Mouse (Mus musculus) CH12.LX (cell line): ENCODE results near the gene Rnf115. TPM values are rescaled to one million over a fixed set of nuclear protein-coding genes. Genes with fewer than 3 reads are reported as not detected.

Source experiments
- DNase-seq: peaks from one replicate; pipeline ENCODE4 v3.0.0-alpha.2; 2013; ENCODE audit errors: extremely low read depth
- H3K27ac ChIP-seq: 2 replicates; pipeline ENCODE4 v1.5.1; 2012; ENCODE audit warnings: low read depth, mild to moderate bottlenecking, control low read depth, moderate library complexity; ENCODE audit not compliant: insufficient read depth
- H3K27me3 ChIP-seq: replicated peaks from 2 replicates; pipeline ENCODE3; 2012; ENCODE audit warnings: inconsistent platforms
- H3K36me3 ChIP-seq, 2 experiments: replicated peaks in 1 of 2; 2 replicates each; pipeline versions ENCODE3 to v1.6.1; 2012; ENCODE audit warnings: inconsistent platforms in 1 of 2, low read length in 1 of 2, mild to moderate bottlenecking in 1 of 2, mixed read lengths in 1 of 2, moderate library complexity in 1 of 2; ENCODE audit not compliant: control insufficient read depth in 1 of 2, insufficient read depth in 1 of 2
- H3K4me1 ChIP-seq, 2 experiments: 2 replicates each; pipeline ENCODE4 v1.6.1; 2012; ENCODE audit warnings: inconsistent platforms in 1 of 2, moderate library complexity in 1 of 2; ENCODE audit not compliant: insufficient read depth in 2 of 2, control insufficient read depth in 1 of 2
- H3K4me2 ChIP-seq: 2 replicates; pipeline ENCODE4 v1.6.1; 2012; ENCODE audit warnings: low read depth, mild to moderate bottlenecking, control low read depth; ENCODE audit not compliant: poor library complexity, insufficient read depth, severe bottlenecking
- H3K4me3 ChIP-seq, 3 experiments: fragments of 150-350 bp in 1 of 3; sonication (generic) in 1 of 3; replicated peaks in 1 of 3; 2 replicates each; pipeline versions ENCODE3 to v1.5.1; 2011 to 2012; ENCODE audit warnings: low read depth in 2 of 3, low read length in 2 of 3, mild to moderate bottlenecking in 2 of 3, moderate library complexity in 2 of 3, control low read depth in 1 of 3, improper control_type of control experiment in 1 of 3, inconsistent platforms in 1 of 3, mixed read lengths in 1 of 3; ENCODE audit not compliant: poor library complexity in 1 of 3
- H3K79me2 ChIP-seq: replicated peaks from 2 replicates; pipeline ENCODE4 v1.6.1; 2012; ENCODE audit warnings: mild to moderate bottlenecking, moderate library complexity; ENCODE audit not compliant: control insufficient read depth, poor library complexity, insufficient read depth, severe bottlenecking; ENCODE audit errors: extremely low read depth
- H3K9ac ChIP-seq: 2 replicates; pipeline ENCODE4 v1.6.1; 2012; ENCODE audit warnings: low read depth, mild to moderate bottlenecking, control low read depth, moderate library complexity; ENCODE audit not compliant: insufficient read depth
- H3K9me3 ChIP-seq: replicated peaks from 2 replicates; pipeline ENCODE3; 2012; ENCODE audit warnings: low read length, inconsistent platforms, mixed read lengths
- BHLHE40 ChIP-seq: IDR thresholded peaks from 2 replicates; pipeline ENCODE4 v1.6.1; 2011; ENCODE audit warnings: mild to moderate bottlenecking, low read depth, low read length, improper control_type of control experiment
- ELF1 ChIP-seq: IDR thresholded peaks from 2 replicates; pipeline ENCODE4 v1.6.1; 2014; ENCODE audit warnings: low read depth, mild to moderate bottlenecking, inconsistent platforms, low read length, improper control_type of control experiment
- EP300 ChIP-seq: IDR thresholded peaks from 2 replicates; pipeline ENCODE4 v1.6.1; 2011; ENCODE audit warnings: low read length, improper control_type of control experiment
- ETS1 ChIP-seq: conservative IDR thresholded peaks from 2 replicates; pipeline ENCODE4 v1.6.1; 2012; ENCODE audit warnings: low read depth, mild to moderate bottlenecking, inconsistent platforms, low read length, improper control_type of control experiment, moderate library complexity
- HCFC1 ChIP-seq: IDR thresholded peaks from 2 replicates; pipeline ENCODE4 v1.6.1; 2012; ENCODE audit warnings: low read depth, mild to moderate bottlenecking, inconsistent platforms, low read length, improper control_type of control experiment
- JUND ChIP-seq: conservative IDR thresholded peaks from 2 replicates; pipeline ENCODE4 v1.6.1; 2011; ENCODE audit warnings: low read depth, low read length, improper control_type of control experiment
- MAFK ChIP-seq: IDR thresholded peaks from 2 replicates; pipeline ENCODE4 v1.6.1; 2011; ENCODE audit warnings: low read length, improper control_type of control experiment; ENCODE audit not compliant: insufficient replicate concordance
- MAX ChIP-seq: IDR thresholded peaks from 2 replicates; pipeline ENCODE4 v1.6.1; 2011; ENCODE audit warnings: low read length, improper control_type of control experiment
- MEF2A ChIP-seq: IDR thresholded peaks from 2 replicates; pipeline ENCODE4 v1.6.1; 2014; ENCODE audit warnings: low read depth, mild to moderate bottlenecking, inconsistent platforms, low read length, improper control_type of control experiment, borderline replicate concordance
- MXI1 ChIP-seq: IDR thresholded peaks from 2 replicates; pipeline ENCODE4 v1.6.1; 2011; ENCODE audit warnings: mild to moderate bottlenecking, low read depth, low read length, improper control_type of control experiment
- MYC ChIP-seq: IDR thresholded peaks from 2 replicates; pipeline ENCODE4 v1.6.1; 2011; ENCODE audit warnings: low read depth, mild to moderate bottlenecking, improper control_type of control experiment, low read length
- NRF1 ChIP-seq: IDR thresholded peaks from 2 replicates; pipeline ENCODE4 v1.6.1; 2014; ENCODE audit warnings: low read depth, mild to moderate bottlenecking, inconsistent platforms, low read length, improper control_type of control experiment, moderate library complexity
- PAX5 ChIP-seq: IDR thresholded peaks from 2 replicates; pipeline ENCODE4 v1.6.1; 2012; ENCODE audit warnings: low read length, inconsistent platforms, mixed read lengths
- POLR2A ChIP-seq: IDR thresholded peaks from 2 replicates; pipeline ENCODE4 v1.6.1; 2011; ENCODE audit warnings: low read depth, mild to moderate bottlenecking, improper control_type of control experiment, low read length
- POLR2AphosphoS2 ChIP-seq: IDR thresholded peaks from 2 replicates; pipeline ENCODE4 v1.6.1; 2011; ENCODE audit warnings: low read depth, low read length, improper control_type of control experiment
- RAD21 ChIP-seq: IDR thresholded peaks from 2 replicates; pipeline ENCODE4 v1.6.1; 2011; ENCODE audit warnings: low read depth, mild to moderate bottlenecking, low read length, improper control_type of control experiment, moderate library complexity
- SIN3A ChIP-seq: IDR thresholded peaks from 2 replicates; pipeline ENCODE4 v1.6.1; 2012; ENCODE audit warnings: low read length, improper control_type of control experiment, inconsistent platforms
- TBP ChIP-seq: conservative IDR thresholded peaks from 2 replicates; pipeline ENCODE4 v1.6.1; 2011; ENCODE audit warnings: low read depth, low read length, improper control_type of control experiment
- TCF12 ChIP-seq: IDR thresholded peaks from 2 replicates; pipeline ENCODE4 v1.6.1; 2014; ENCODE audit warnings: low read depth, mild to moderate bottlenecking, inconsistent platforms, low read length, improper control_type of control experiment
- USF1 ChIP-seq: IDR thresholded peaks from 2 replicates; pipeline ENCODE4 v1.6.1; 2014; ENCODE audit warnings: low read depth, mild to moderate bottlenecking, inconsistent platforms, low read length, improper control_type of control experiment
- ZKSCAN1 ChIP-seq: IDR thresholded peaks from 2 replicates; pipeline ENCODE4 v1.6.1; 2012; ENCODE audit warnings: low read depth, inconsistent platforms, low read length, improper control_type of control experiment, borderline replicate concordance
- dilution Hi-C: fragments of 300-500 bp; cut with MboI; formaldehyde crosslinking; loops from 2 replicates; pipeline ENCODE4 v1.14.3; 2020; ENCODE audit warnings: low sequenced_read_pairs; ENCODE audit not compliant: extremely low pct_unique_long_range_greater_than_20kb, extremely low pct_ligation_motif_present
- in situ Hi-C: fragments of 300-500 bp; cut with MboI; formaldehyde crosslinking; loops from 3 replicates; pipeline ENCODE4 v1.14.3; 2019; ENCODE audit warnings: low sequenced_read_pairs, low pct_ligation_motif_present, low pct_unique_long_range_greater_than_20kb, mixed read lengths
- polyA plus RNA-seq: library from polyadenylated mRNA; unstranded; fragments of >175 nt; gene quantifications from 2 replicates; pipeline ENCODE4 v1.2.1, GENCODE M21; 2012; ENCODE audit warnings: low read depth; ENCODE audit not compliant: insufficient read length
- total RNA-seq, 2 experiments: library from RNA; depleted of rRNA; stranded (reverse); fragments of 300-350 nt in 1 of 2; fragments of >200 nt in 1 of 2; gene quantifications; 2 replicates each; pipeline ENCODE4 v1.2.3; 2012 to 2014

Gene Rnf115
- total and polyA plus RNA-seq, 3 experiments, result 25.8 to 79.3 (median 64.7) TPM

- H3K9me3 ChIP-seq, result peaks cover 3% of the 10 kb centered on the region
- no peak overlapping the region for H3K9ac ChIP-seq
- H3K79me2 ChIP-seq, result no peaks in the 10 kb centered on the region
- no peaks in the 10 kb centered on the region for H3K36me3 ChIP-seq
- no peak overlapping the region for H3K27ac ChIP-seq
- in situ Hi-C loops (loop anchor here (25.0 kb wide), 1 partner anchor 274 kb away; no protein-coding TSS in a partner anchor), dilution Hi-C loops (no loop called here)
- no peak for DNase-seq
- H3K4me2 ChIP-seq, result no peak overlapping the region
- TF ChIP-seq PAX5 (no peak), TBP (no peak), MYC (no peak), MAFK (no peak), TCF12 (no peak), MXI1 (no peak), SIN3A (no peak), NRF1 (no peak), MAX (no peak), USF1 (no peak)
- no peak overlapping the region for H3K4me3 ChIP-seq
- H3K4me1 ChIP-seq, result no peaks in the 10 kb centered on the region
- H3K27me3 ChIP-seq, result no peaks in the 10 kb centered on the region
Measured at GRCm38 (mm10) chr3:96813591-96814244, 86.3 kb downstream of the Rnf115 start.

GRCm38 (mm10) chr3:96814342-96814741 lies 86.9 kb downstream of the Rnf115 start:
- H3K4me3 ChIP-seq, result no peak overlapping the region
- H3K27ac ChIP-seq, result no peak overlapping the region
- DNase-seq, result no peak
- dilution Hi-C loops (no loop called here), in situ Hi-C loops (loop anchor here (25.0 kb wide), 1 partner anchor 273 kb away; no protein-coding TSS in a partner anchor)
- H3K9me3 ChIP-seq, result peaks cover 3% of the 10 kb centered on the region
- TF ChIP-seq MYC (no peak), BHLHE40 (no peak)
- no peaks in the 10 kb centered on the region for H3K27me3 ChIP-seq
- H3K4me1 ChIP-seq, result no peaks in the 10 kb centered on the region
- H3K9ac ChIP-seq, result no peak overlapping the region
- no peak overlapping the region for H3K4me2 ChIP-seq
- H3K36me3 ChIP-seq, result no peaks in the 10 kb centered on the region
- H3K79me2 ChIP-seq, result no peaks in the 10 kb centered on the region

- dilution Hi-C loops, result no loop called here
Measured at GRCm38 (mm10) chr3:96820116-96820915, 92.9 kb downstream of the Rnf115 start.

More at GRCm38 (mm10) chr3:96820116-96820915, 92.9 kb downstream of the Rnf115 start:
- Histone ChIP-seq H3K9me3 (peaks cover 3% of the 10 kb centered on the region), H3K4me3 (no peak overlapping the region), H3K79me2 (no peaks in the 10 kb centered on the region), H3K27ac (no peak overlapping the region), H3K4me2 (no peak overlapping the region), H3K36me3 (no peaks in the 10 kb centered on the region), H3K27me3 (no peaks in the 10 kb centered on the region), H3K4me1 (no peaks in the 10 kb centered on the region), H3K9ac (no peak overlapping the region)
- in situ Hi-C loops, result loop anchor here (25.0 kb wide), 1 partner anchor 267 kb away; no protein-coding TSS in a partner anchor
- TF ChIP-seq EP300 (no peak), MEF2A (no peak), ZKSCAN1 (no peak), POLR2A (no peak), RAD21 (no peak), JUND (no peak), ETS1 (no peak), ELF1 (no peak), NRF1 (no peak), MAX (no peak), BHLHE40 (no peak), HCFC1 (no peak), POLR2AphosphoS2 (no peak)
- no peak for DNase-seq
